Mouse (Mus musculus) liver, embryonic 12.5 days (tissue): ENCODE measurements around the gene 4430402I18Rik. TPM values are rescaled to one million over a fixed set of nuclear protein-coding genes. Genes with fewer than 3 reads are reported as not detected.

Experiments
- ATAC-seq: fragments of 200-750 bp; cut with Nextera tagmentation; 2 replicates; pipeline ENCODE4 v1.8.0; 2017; ENCODE audit warnings: moderate number of reproducible peaks, mild to moderate bottlenecking, moderate library complexity
- H3K27ac ChIP-seq: fragments of 300-500 bp; sonication (generic); 2 replicates; pipeline ENCODE4 v1.5.1; 2016; ENCODE audit warnings: mild to moderate bottlenecking
- H3K27me3 ChIP-seq: fragments of 300-500 bp; sonication (generic); replicated peaks from 2 replicates; pipeline ENCODE4 v1.6.1; 2016; ENCODE audit warnings: mild to moderate bottlenecking, moderate library complexity
- H3K36me3 ChIP-seq: fragments of 300-500 bp; sonication (generic); 2 replicates; pipeline ENCODE4 v1.6.1; 2016; ENCODE audit warnings: mild to moderate bottlenecking, moderate library complexity
- H3K4me1 ChIP-seq: fragments of 300-500 bp; sonication (generic); 2 replicates; pipeline ENCODE4 v1.6.1; 2016
- H3K4me2 ChIP-seq: fragments of 300-500 bp; sonication (generic); 2 replicates; pipeline ENCODE4 v1.6.1; 2016; ENCODE audit warnings: mild to moderate bottlenecking, moderate library complexity
- H3K4me3 ChIP-seq: fragments of 300-500 bp; sonication (generic); 2 replicates; pipeline ENCODE4 v1.5.1; 2016; ENCODE audit warnings: mild to moderate bottlenecking, moderate library complexity
- H3K9ac ChIP-seq: fragments of 300-500 bp; sonication (generic); 2 replicates; pipeline ENCODE4 v1.6.1; 2016; ENCODE audit warnings: mild to moderate bottlenecking, moderate library complexity
- H3K9me3 ChIP-seq: fragments of 300-500 bp; sonication (generic); replicated peaks from 2 replicates; pipeline ENCODE4 v1.6.1; 2016; ENCODE audit warnings: mild to moderate bottlenecking, moderate library complexity
- WGBS: fragments of 180-500 bp; shearing (Covaris S2); methylation state at CpG from one replicate; pipeline ENCODE4 v1.1.7; 2016; ENCODE audit not compliant: insufficient replicate concordance; 5-methylcytosine and 5-hydroxymethylcytosine counted together
- polyA plus RNA-seq: library from polyadenylated mRNA; unstranded; fragments of >200 nt; fragmentation: Nextera tagmentation; extraction: Ambion mirVana; gene quantifications from 2 replicates; pipeline ENCODE4 v1.2.1, GENCODE M21; 2016

4430402I18Rik gene
- polyA plus RNA-seq, 1 experiment from 2014 or later, result 0.85 TPM

GRCm38 (mm10) chr19:28852001-28852400 is 115.6 kb downstream of the 4430402I18Rik start:
- Histone ChIP-seq H3K4me2 (no peak overlapping the region), H3K9ac (no peak overlapping the region), H3K36me3 (no peaks in the 10 kb centered on the region), H3K4me1 (no peaks in the 10 kb centered on the region), H3K27ac (no peak overlapping the region), H3K27me3 (no peaks in the 10 kb centered on the region), H3K9me3 (no peaks in the 10 kb centered on the region), H3K4me3 (no peak overlapping the region)
- 60% methylated on average over 3 of the region's 3 CpGs for WGBS
- no peak for ATAC-seq

DNA sequence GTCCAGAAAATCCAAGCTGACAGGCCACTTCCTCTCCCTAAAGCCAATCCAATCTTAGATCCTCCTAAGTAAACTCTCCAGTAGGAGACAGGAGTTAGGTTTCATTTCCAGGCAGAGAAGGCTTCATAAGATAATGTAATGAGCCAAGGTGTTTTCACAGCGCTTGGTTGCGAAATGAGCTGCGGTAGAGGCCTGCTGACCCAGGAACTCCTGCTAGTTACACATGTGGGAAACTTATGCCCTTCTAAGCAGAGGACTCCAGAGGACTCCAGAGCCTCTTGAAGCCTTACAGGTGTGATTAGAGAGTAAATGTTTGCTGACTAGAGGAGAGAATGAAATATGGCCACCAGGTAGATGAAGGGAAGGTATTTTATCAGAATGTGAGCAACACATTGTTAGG is 117.1 kb downstream of the 4430402I18Rik start:
- H3K27ac ChIP-seq, result no peak overlapping the region
- no peak overlapping the region for H3K4me3 ChIP-seq
- ATAC-seq, result no peak
- H3K36me3 ChIP-seq, result no peaks in the 10 kb centered on the region
- no peak overlapping the region for H3K9ac ChIP-seq
- no peaks in the 10 kb centered on the region for H3K4me1 ChIP-seq
- no peak overlapping the region for H3K4me2 ChIP-seq
- H3K27me3 ChIP-seq, result no peaks in the 10 kb centered on the region
- WGBS, result 67% methylated on average over 3 of the region's 3 CpGs
- no peaks in the 10 kb centered on the region for H3K9me3 ChIP-seq

- H3K9me3 ChIP-seq, result no peaks in the 10 kb centered on the region
- H3K4me3 ChIP-seq, result no peak overlapping the region
- 57% methylated on average over 8 of the region's 8 CpGs for WGBS
- no peaks in the 10 kb centered on the region for H3K4me1 ChIP-seq
- no peaks in the 10 kb centered on the region for H3K27me3 ChIP-seq
- ATAC-seq, result no peak
- no peaks in the 10 kb centered on the region for H3K36me3 ChIP-seq
- no peak overlapping the region for H3K9ac ChIP-seq
- no peak overlapping the region for H3K4me2 ChIP-seq
- H3K27ac ChIP-seq, result no peak overlapping the region
Observed at GRCm38 (mm10) chr19:28844946-28845710, 122.5 kb downstream of the 4430402I18Rik start.

Other genes with a start within 250 kb of the 4430402I18Rik start
- gene Slc1a1, start 132.8 kb downstream of the 4430402I18Rik start, polyA plus RNA-seq, result 0.04 and 0.06 TPM in 2 replicates
- 2.7 and 3.1 TPM in 2 replicates for gene Plpp6, start 3.8 kb downstream of the 4430402I18Rik start, polyA plus RNA-seq
- 17.8 and 18.1 TPM in 2 replicates for gene Cdc37l1, start 22.6 kb upstream of the 4430402I18Rik start, polyA plus RNA-seq
- gene Ak3, start 80.2 kb upstream of the 4430402I18Rik start, polyA plus RNA-seq, result 56.9 and 59.3 TPM in 2 replicates
- gene Rcl1, start 133.6 kb upstream of the 4430402I18Rik start, polyA plus RNA-seq, result 81.1 and 83.7 TPM in 2 replicates